Mouse (Mus musculus): ENCODE data around the gene Llgl2. TPM values are rescaled to one million over a fixed set of nuclear protein-coding genes. Genes with fewer than 3 reads are reported as not detected.

The Llgl2 gene
- total and polyA plus RNA-seq, 2 experiments from 2014 or later, result 0.51 to 0.99 TPM

GRCm38 (mm10) chr11:115832523-115832922 is 8.7 kb downstream of the Llgl2 start:
- no peaks in the 10 kb centered on the region for H3K9me3 ChIP-seq (ENCODE audit: low read length)
- 20% methylated on average over 8 of the region's 8 CpGs for WGBS
- peaks cover 6% of the 10 kb centered on the region; the same call in 1 of the 2 replicates for H3K27me3 ChIP-seq (ENCODE audit: insufficient read depth, low read length)
- no peak overlapping the region for H3K4me3 ChIP-seq (ENCODE audit: low read depth, low read length)
- H3K36me3 ChIP-seq (ENCODE audit: insufficient read depth, low read length), result no peaks in the 10 kb centered on the region
- H3K4me1 ChIP-seq (ENCODE audit: insufficient read depth, low read length), result no peaks in the 10 kb centered on the region
- H3K9ac ChIP-seq (replicated peaks; ENCODE audit: low read length, poor library complexity, severe bottlenecking), result no peak overlapping the region
- H3K27ac ChIP-seq (ENCODE audit: low read depth, low read length), result no peak overlapping the region
- H3K4me2 ChIP-seq (ENCODE audit: low read depth, low read length, poor library complexity, severe bottlenecking), result no peak overlapping the region
- DNase-seq (ENCODE audit: low spot score) (no peak), ATAC-seq (ENCODE audit: low FRiP score) (no peak)
- TF ChIP-seq CTCF (IDR thresholded peaks at IDR 0.05), result no peak

- DNase-seq (ENCODE audit: low spot score) (no peak), ATAC-seq (ENCODE audit: low FRiP score) (no peak)
- TF ChIP-seq CTCF (IDR thresholded peaks at IDR 0.05), result no peak
- H3K9ac ChIP-seq (replicated peaks; ENCODE audit: low read length, poor library complexity, severe bottlenecking), result no peak overlapping the region
- no peak overlapping the region for H3K4me3 ChIP-seq (ENCODE audit: low read depth, low read length)
- H3K4me1 ChIP-seq (ENCODE audit: insufficient read depth, low read length), result no peaks in the 10 kb centered on the region
- no peak overlapping the region for H3K27ac ChIP-seq (ENCODE audit: low read depth, low read length)
- H3K9me3 ChIP-seq (ENCODE audit: low read length), result no peaks in the 10 kb centered on the region
- no peaks in the 10 kb centered on the region for H3K36me3 ChIP-seq (ENCODE audit: insufficient read depth, low read length)
- 26% methylated on average over 8 of the region's 8 CpGs for WGBS
- no peak overlapping the region for H3K4me2 ChIP-seq (ENCODE audit: low read depth, low read length, poor library complexity, severe bottlenecking)
- H3K27me3 ChIP-seq (ENCODE audit: insufficient read depth, low read length), result peaks cover 6% of the 10 kb centered on the region; the same call in 1 of the 2 replicates
Measured at GRCm38 (mm10) chr11:115833021-115833513, 9.2 kb downstream of the Llgl2 start.

- Histone ChIP-seq H3K27me3 (ENCODE audit: insufficient read depth, low read length) (peaks cover 6% of the 10 kb centered on the region; the same call in 1 of the 2 replicates), H3K27ac (ENCODE audit: low read depth, low read length) (no peak overlapping the region), H3K4me2 (ENCODE audit: low read depth, low read length, poor library complexity, severe bottlenecking) (no peak overlapping the region), H3K4me1 (ENCODE audit: insufficient read depth, low read length) (no peaks in the 10 kb centered on the region), H3K36me3 (ENCODE audit: insufficient read depth, low read length) (no peaks in the 10 kb centered on the region), H3K9me3 (ENCODE audit: low read length) (no peaks in the 10 kb centered on the region), H3K4me3 (ENCODE audit: low read depth, low read length) (no peak overlapping the region), H3K9ac (replicated peaks; ENCODE audit: low read length, poor library complexity, severe bottlenecking) (no peak overlapping the region)
- ATAC-seq (ENCODE audit: low FRiP score) (no peak), DNase-seq (ENCODE audit: low spot score) (no peak)
- WGBS, result 73% methylated on average over 6 of the region's 6 CpGs
- no peak for TF ChIP-seq CTCF (IDR thresholded peaks at IDR 0.05)
Measured at GRCm38 (mm10) chr11:115834033-115834432, 10.2 kb downstream of the Llgl2 start.

GRCm38 (mm10) chr11:115836656-115837395 is 13.0 kb downstream of the Llgl2 start:
- Histone ChIP-seq H3K27ac (ENCODE audit: low read depth, low read length) (no peak overlapping the region), H3K36me3 (ENCODE audit: insufficient read depth, low read length) (no peaks in the 10 kb centered on the region), H3K9me3 (ENCODE audit: low read length) (no peaks in the 10 kb centered on the region), H3K27me3 (ENCODE audit: insufficient read depth, low read length) (no peaks in the 10 kb centered on the region), H3K4me3 (ENCODE audit: low read depth, low read length) (no peak overlapping the region), H3K4me2 (ENCODE audit: low read depth, low read length, poor library complexity, severe bottlenecking) (no peak overlapping the region), H3K9ac (replicated peaks; ENCODE audit: low read length, poor library complexity, severe bottlenecking) (no peak overlapping the region), H3K4me1 (ENCODE audit: insufficient read depth, low read length) (no peaks in the 10 kb centered on the region)
- ATAC-seq (ENCODE audit: low FRiP score) (no peak), DNase-seq (ENCODE audit: low spot score) (no peak)
- 26% methylated on average over 11 of the region's 11 CpGs for WGBS
- no peak for TF ChIP-seq CTCF (IDR thresholded peaks at IDR 0.05)

- H3K36me3 ChIP-seq (ENCODE audit: insufficient read depth, low read length), result no peaks in the 10 kb centered on the region
- H3K4me3 ChIP-seq (ENCODE audit: low read depth, low read length), result no peak overlapping the region
- TF ChIP-seq CTCF (IDR thresholded peaks at IDR 0.05), result no peak
- no peaks in the 10 kb centered on the region for H3K27me3 ChIP-seq (ENCODE audit: insufficient read depth, low read length)
- H3K9me3 ChIP-seq (ENCODE audit: low read length), result no peaks in the 10 kb centered on the region
- DNase-seq (ENCODE audit: low spot score) (no peak), ATAC-seq (ENCODE audit: low FRiP score) (no peak)
- no peak overlapping the region for H3K27ac ChIP-seq (ENCODE audit: low read depth, low read length)
- 90% methylated on average over 22 of the region's 22 CpGs for WGBS
- no peak overlapping the region for H3K4me2 ChIP-seq (ENCODE audit: low read depth, low read length, poor library complexity, severe bottlenecking)
- no peaks in the 10 kb centered on the region for H3K4me1 ChIP-seq (ENCODE audit: insufficient read depth, low read length)
- no peak overlapping the region for H3K9ac ChIP-seq (replicated peaks; ENCODE audit: low read length, poor library complexity, severe bottlenecking)
Measured at GRCm38 (mm10) chr11:115837606-115838345, 13.9 kb downstream of the Llgl2 start.

- H3K4me2 ChIP-seq (ENCODE audit: low read depth, low read length, poor library complexity, severe bottlenecking), result no peak overlapping the region
- DNase-seq (ENCODE audit: low spot score), result no peak
- no peak overlapping the region for H3K27ac ChIP-seq (ENCODE audit: low read depth, low read length)
- no peaks in the 10 kb centered on the region for H3K36me3 ChIP-seq (ENCODE audit: insufficient read depth, low read length)
- no peak for TF ChIP-seq CTCF (IDR thresholded peaks at IDR 0.05)
- ATAC-seq (ENCODE audit: low FRiP score), result no peak
- H3K27me3 ChIP-seq (ENCODE audit: insufficient read depth, low read length), result no peaks in the 10 kb centered on the region
- H3K9me3 ChIP-seq (ENCODE audit: low read length), result no peaks in the 10 kb centered on the region
- H3K9ac ChIP-seq (replicated peaks; ENCODE audit: low read length, poor library complexity, severe bottlenecking), result no peak overlapping the region
- H3K4me3 ChIP-seq (ENCODE audit: low read depth, low read length), result no peak overlapping the region
- WGBS, result 52% methylated on average over 4 of the region's 4 CpGs
- no peaks in the 10 kb centered on the region for H3K4me1 ChIP-seq (ENCODE audit: insufficient read depth, low read length)
Measured at GRCm38 (mm10) chr11:115838895-115839311, 15.1 kb downstream of the Llgl2 start.
